Mouse (Mus musculus) T-cell, adult 2 months (primary cell): ENCODE results near the gene Ppa2.

Experiments used
- DNase-seq: peaks from one replicate; pipeline ENCODE4 v3.0.0; 2022; ENCODE audit warnings: low spot score

The Ppa2 gene

GRCm38 (mm10) chr3:133389803-133390387 lies 80.0 kb downstream of the Ppa2 start:
- no peak for DNase-seq

- peak; percentile 30 for DNase-seq
Measured at GRCm38 (mm10) chr3:133394531-133394930, 84.6 kb downstream of the Ppa2 start.

- no peak for DNase-seq
Measured at GRCm38 (mm10) chr3:133403849-133404248, 93.9 kb downstream of the Ppa2 start.

GRCm38 (mm10) chr3:133405636-133406035 lies 95.7 kb downstream of the Ppa2 start:
- DNase-seq = no peak

GRCm38 (mm10) chr3:133406248-133406647 lies 96.3 kb downstream of the Ppa2 start:
- DNase-seq = peak; percentile 8

- DNase-seq = no peak
Measured at GRCm38 (mm10) chr3:133411123-133411675, 101.3 kb downstream of the Ppa2 start.

- DNase-seq = peak; percentile 54
Measured at GRCm38 (mm10) chr3:133411768-133412167, 101.9 kb downstream of the Ppa2 start.

- DNase-seq = no peak
Measured at GRCm38 (mm10) chr3:133414747-133415146, 104.8 kb downstream of the Ppa2 start.

GRCm38 (mm10) chr3:133423073-133423472 lies 113.2 kb downstream of the Ppa2 start:
- no peak for DNase-seq
